Mouse (Mus musculus) stomach, postnatal 0 days (tissue): ENCODE measurements around the gene Gm49630.
"Not testable (repeated sequence)": the region's sequence is repeated elsewhere in the genome, so short reads cannot be mapped to it uniquely, and the experiment has no call there.

ENCODE experiments used
- CTCF ChIP-seq: IDR thresholded peaks from 2 replicates; pipeline ENCODE4 v1.5.1; 2016; ENCODE audit warnings: antibody characterized with exemption, low read depth, mild to moderate bottlenecking, moderate library complexity
- EP300 ChIP-seq: optimal IDR thresholded peaks from 2 replicates; pipeline ENCODE3; 2016; ENCODE audit warnings: antibody characterized with exemption

GRCm38 (mm10) chr17:7398198-7398847 is 26.5 kb upstream of the Gm49630 start:
- TF ChIP-seq CTCF, EP300: not testable (repeated sequence)
